Mouse (Mus musculus) kidney, postnatal 0 days (tissue): ENCODE measurements around the gene Guca1b. TPM values are rescaled to one million over a fixed set of nuclear protein-coding genes. Genes with fewer than 3 reads are reported as not detected.

Experiments
- ATAC-seq: fragments of 200-750 bp; cut with Nextera tagmentation; replicated peaks from 2 replicates; pipeline ENCODE4 v1.8.0; 2017; ENCODE audit warnings: low read depth, moderate number of reproducible peaks, moderate TSS enrichment, moderate library complexity; ENCODE audit not compliant: low FRiP score
- DNase-seq: peaks from one replicate; pipeline ENCODE4 v3.0.0-alpha.2; 2016; ENCODE audit warnings: low spot score
- H3K27ac ChIP-seq: fragments of 300-500 bp; sonication (generic); 2 replicates; pipeline ENCODE4 v1.5.1; 2014; ENCODE audit warnings: mild to moderate bottlenecking
- H3K27me3 ChIP-seq: fragments of 300-500 bp; sonication (generic); 2 replicates; pipeline ENCODE4 v1.6.1; 2014; ENCODE audit warnings: low read length, mixed read lengths; ENCODE audit not compliant: insufficient read depth
- H3K36me3 ChIP-seq: fragments of 300-500 bp; sonication (generic); 2 replicates; pipeline ENCODE4 v1.6.1; 2014; ENCODE audit warnings: low read length, mixed read lengths; ENCODE audit not compliant: insufficient read depth
- H3K4me1 ChIP-seq: fragments of 300-500 bp; sonication (generic); replicated peaks from 2 replicates; pipeline ENCODE4 v1.6.1; 2014; ENCODE audit warnings: antibody characterized with exemption, low read length, mixed read lengths; ENCODE audit not compliant: insufficient read depth
- H3K4me2 ChIP-seq: fragments of 300-500 bp; sonication (generic); 2 replicates; pipeline ENCODE4 v1.6.1; 2014; ENCODE audit warnings: mild to moderate bottlenecking, low read length, moderate library complexity, mixed read lengths
- H3K4me3 ChIP-seq: fragments of 300-500 bp; sonication (generic); replicated peaks from 2 replicates; pipeline ENCODE4 v1.5.1; 2014; ENCODE audit warnings: low read depth, low read length
- H3K9ac ChIP-seq: fragments of 300-500 bp; sonication (generic); 2 replicates; pipeline ENCODE4 v1.6.1; 2014; ENCODE audit warnings: low read depth, low read length
- H3K9me3 ChIP-seq: fragments of 300-500 bp; sonication (generic); replicated peaks from 2 replicates; pipeline ENCODE4 v1.6.1; 2016; ENCODE audit warnings: low read length, inconsistent platforms, mixed read lengths
- CTCF ChIP-seq: IDR thresholded peaks from 2 replicates; pipeline ENCODE4 v1.5.1; 2016; ENCODE audit warnings: antibody characterized with exemption, low read depth, mild to moderate bottlenecking, moderate library complexity
- WGBS: fragments of 180-500 bp; shearing (Covaris S2); extraction: QIAGEN DNeasy Blood & Tissue Kit; methylation state at CpG from one replicate; pipeline ENCODE4 v1.1.7; 2014; 5-methylcytosine and 5-hydroxymethylcytosine counted together
- polyA plus RNA-seq: library from polyadenylated mRNA; unstranded; fragments of >200 nt; fragmentation: Nextera tagmentation; extraction: Ambion mirVana; gene quantifications from 2 replicates; pipeline ENCODE4 v1.2.1, GENCODE M21; 2015

Guca1b gene
- polyA plus RNA-seq: 6.0 and 6.3 TPM in 2 replicates

- WGBS: 23% methylated on average over 10 of the region's 10 CpGs
Observed at GRCm38 (mm10) chr17:47385145-47385544, at the start of gene Guca1b. Gene Guca1b (plus strand): TSS chr17:47385393.

GRCm38 (mm10) chr17:47343121-47343520 is 42.1 kb upstream of the Guca1b start:
- Histone ChIP-seq H3K27ac (no peak overlapping the region), H3K4me2 (no peak overlapping the region), H3K36me3 (peaks cover 63% of the 10 kb centered on the region), H3K27me3 (no peaks in the 10 kb centered on the region), H3K4me3 (no peak overlapping the region), H3K9me3 (no peaks in the 10 kb centered on the region), H3K9ac (no peak overlapping the region), H3K4me1 (no peaks in the 10 kb centered on the region)
- DNase-seq: no peak
- ATAC-seq: no peak
- TF ChIP-seq CTCF: peak; percentile 31; the same call in 1 of the 2 replicates
- WGBS: 90% methylated on average over 2 of the region's 2 CpGs

More at GRCm38 (mm10) chr17:47385145-47385544, at the start of gene Guca1b:
- Histone ChIP-seq H3K9ac (no peak within 1 kb of the TSS), H3K36me3 (0 out of 2 replicates have a peak, but pooled peaks cover 3% of the 10 kb centered on the region), H3K9me3 (no peaks in the 10 kb centered on the region), H3K27ac (no peak within 1 kb of the TSS), H3K4me3 (no peak within 1 kb of the TSS), H3K4me2 (no peak within 1 kb of the TSS), H3K27me3 (no peaks in the 10 kb centered on the region), H3K4me1 (no peaks in the 10 kb centered on the region)
- no peak for DNase-seq
- ATAC-seq: peak; percentile 40; the same call in 1 of the 2 replicates
- no peak for TF ChIP-seq CTCF

- no peak overlapping the region for H3K9ac ChIP-seq
- peaks cover 67% of the 10 kb centered on the region for H3K36me3 ChIP-seq
- DNase-seq (peak; percentile 10), ATAC-seq (no peak)
- no peaks in the 10 kb centered on the region for H3K4me1 ChIP-seq
- 90% methylated on average over 3 of the region's 3 CpGs for WGBS
- H3K4me2 ChIP-seq: no peak overlapping the region
- H3K9me3 ChIP-seq: peaks cover 12% of the 10 kb centered on the region
- TF ChIP-seq CTCF: no peak
- no peak overlapping the region for H3K27ac ChIP-seq
- no peaks in the 10 kb centered on the region for H3K27me3 ChIP-seq
- no peak overlapping the region for H3K4me3 ChIP-seq
Observed at GRCm38 (mm10) chr17:47349721-47350319, 35.4 kb upstream of the Guca1b start.

GRCm38 (mm10) chr17:47359964-47360363 is 25.2 kb upstream of the Guca1b start:
- WGBS: 56% methylated on average over 6 of the region's 6 CpGs

GRCm38 (mm10) chr17:47361343-47361742 is 23.9 kb upstream of the Guca1b start:
- WGBS: 75% methylated on average over 11 of the region's 11 CpGs
- Histone ChIP-seq H3K27me3 (no peaks in the 10 kb centered on the region), H3K4me2 (no peak overlapping the region), H3K4me3 (no peak overlapping the region), H3K36me3 (peaks cover 23% of the 10 kb centered on the region), H3K4me1 (no peaks in the 10 kb centered on the region), H3K9me3 (no peaks in the 10 kb centered on the region), H3K9ac (no peak overlapping the region), H3K27ac (no peak overlapping the region)
- ATAC-seq (no peak), DNase-seq (peak; percentile 14)
- TF ChIP-seq CTCF: no peak

More at GRCm38 (mm10) chr17:47359964-47360363, 25.2 kb upstream of the Guca1b start:
- Histone ChIP-seq H3K4me2 (no peak overlapping the region), H3K27ac (no peak overlapping the region), H3K4me3 (no peak overlapping the region), H3K4me1 (no peaks in the 10 kb centered on the region), H3K27me3 (no peaks in the 10 kb centered on the region), H3K9ac (no peak overlapping the region), H3K9me3 (no peaks in the 10 kb centered on the region), H3K36me3 (peaks cover 36% of the 10 kb centered on the region)
- DNase-seq (peak; percentile 21), ATAC-seq (no peak)
- TF ChIP-seq CTCF: peak; percentile 60

- 0 out of 2 replicates have a peak within 1 kb of the TSS, but pooled peaks have one; percentile 14 for H3K27ac ChIP-seq
- WGBS: 4% methylated on average over 35 of the region's 35 CpGs
- peak within 1 kb of the TSS; percentile 64 for H3K9ac ChIP-seq
Observed at GRCm38 (mm10) chr17:47368401-47369086, 16.6 kb upstream of the Guca1b start, which contains the start of gene Mrps10. Gene Mrps10 (plus strand): TSS chr17:47368887.

More at GRCm38 (mm10) chr17:47368401-47369086, 16.6 kb upstream of the Guca1b start, which contains the start of gene Mrps10:
- Histone ChIP-seq H3K36me3 (peaks cover 5% of the 10 kb centered on the region; the same call in 1 of the 2 replicates), H3K4me2 (peak within 1 kb of the TSS; percentile 97), H3K4me1 (no peaks in the 10 kb centered on the region), H3K9me3 (no peaks in the 10 kb centered on the region), H3K27me3 (no peaks in the 10 kb centered on the region), H3K4me3 (peak within 1 kb of the TSS; percentile 80)
- no peak for TF ChIP-seq CTCF
- DNase-seq (peak; percentile 96), ATAC-seq (peak; percentile 80; the same call in 1 of the 2 replicates)
